Mouse (Mus musculus): ENCODE results near the gene Mbd3l1.

- TF ChIP-seq TCF12 (IDR thresholded peaks at IDR 0.05; ENCODE audit: insufficient read depth, poor library complexity, severe bottlenecking) (no peak), MAX (IDR thresholded peaks at IDR 0.05; ENCODE audit: low read depth) (no peak), REST (IDR thresholded peaks at IDR 0.05; ENCODE audit: insufficient read depth, insufficient read length) (no peak), CEBPB (IDR thresholded peaks at IDR 0.05; ENCODE audit: insufficient read depth, poor library complexity, severe bottlenecking) (no peak), TCF3 (IDR thresholded peaks at IDR 0.05; ENCODE audit: insufficient read length, low read depth) (no peak), POLR2A (IDR thresholded peaks at IDR 0.05; ENCODE audit: insufficient read length, low read depth) (no peak), POLR2AphosphoS2 (IDR thresholded peaks at IDR 0.05; ENCODE audit: insufficient read length, low read depth) (no peak)
Measured at GRCm38 (mm10) chr9:18478168-18478567, at the start of gene Mbd3l1, which contains the start of gene Zfp558.

Data from myocyte (in vitro differentiated cells).